Mouse (Mus musculus) embryonic facial prominence, embryonic 15.5 days (tissue): ENCODE data around the gene Ebi3. TPM values are rescaled to one million over a fixed set of nuclear protein-coding genes. Genes with fewer than 3 reads are reported as not detected.
A peak's percentile ranks its signal among the peaks of the same experiment; 100 is the strongest.
"Not testable (repeated sequence)": the region's sequence is repeated elsewhere in the genome, so short reads cannot be mapped to it uniquely, and the experiment has no call there.

Experiments used
- ATAC-seq: fragments of 200-750 bp; cut with Nextera tagmentation; 2 replicates; pipeline ENCODE4 v1.8.0; 2017; ENCODE audit warnings: low read depth, moderate TSS enrichment; ENCODE audit not compliant: insufficient number of reproducible peaks, low FRiP score, low TSS enrichment
- H3K27ac ChIP-seq: fragments of 300-500 bp; sonication (generic); replicated peaks from 2 replicates; pipeline ENCODE4 v1.5.1; 2015; ENCODE audit warnings: mild to moderate bottlenecking, inconsistent platforms
- H3K27me3 ChIP-seq: fragments of 300-500 bp; sonication (generic); 2 replicates; pipeline ENCODE4 v1.6.1; 2015; ENCODE audit warnings: inconsistent platforms
- H3K36me3 ChIP-seq: fragments of 300-500 bp; sonication (generic); 2 replicates; pipeline ENCODE4 v1.6.1; 2015; ENCODE audit warnings: mild to moderate bottlenecking, inconsistent platforms
- H3K4me1 ChIP-seq: fragments of 300-500 bp; sonication (generic); 2 replicates; pipeline ENCODE4 v1.6.1; 2015; ENCODE audit warnings: inconsistent platforms
- H3K4me2 ChIP-seq: fragments of 300-500 bp; sonication (generic); replicated peaks from 2 replicates; pipeline ENCODE4 v1.6.1; 2015; ENCODE audit warnings: mild to moderate bottlenecking, inconsistent platforms
- H3K4me3 ChIP-seq: fragments of 300-500 bp; sonication (generic); replicated peaks from 2 replicates; pipeline ENCODE4 v1.5.1; 2015; ENCODE audit warnings: mild to moderate bottlenecking, inconsistent platforms
- H3K9ac ChIP-seq: fragments of 300-500 bp; sonication (generic); 2 replicates; pipeline ENCODE4 v1.6.1; 2015; ENCODE audit warnings: inconsistent platforms
- H3K9me3 ChIP-seq: fragments of 300-500 bp; sonication (generic); replicated peaks from 2 replicates; pipeline ENCODE4 v1.6.1; 2016; ENCODE audit warnings: inconsistent platforms
- WGBS: fragments of 180-500 bp; shearing (Covaris S2); methylation state at CpG from one replicate; pipeline ENCODE4 v1.1.7; 2015; 5-methylcytosine and 5-hydroxymethylcytosine counted together
- polyA plus RNA-seq: library from polyadenylated mRNA; unstranded; fragments of >200 nt; fragmentation: Nextera tagmentation; extraction: Ambion mirVana; gene quantifications from 2 replicates; pipeline ENCODE4 v1.2.1, GENCODE M21; 2015

Ebi3 gene
- 3.3 and 3.7 TPM in 2 replicates for polyA plus RNA-seq

GRCm38 (mm10) chr17:55952447-55953027 lies at the start of gene Ebi3:
Gene Ebi3, plus strand, starts transcription at chr17:55952640.
- 69% methylated on average over 6 of the region's 6 CpGs for WGBS

GRCm38 (mm10) chr17:55903087-55903486 lies 49.4 kb upstream of the Ebi3 start:
- Histone ChIP-seq H3K36me3 (peaks cover 5% of the 10 kb centered on the region), H3K4me2 (no peak overlapping the region), H3K4me1 (no peaks in the 10 kb centered on the region), H3K9me3 (0 out of 2 replicates have a peak, but pooled peaks cover 5% of the 10 kb centered on the region), H3K27me3 (no peaks in the 10 kb centered on the region), H3K27ac (no peak overlapping the region), H3K4me3 (no peak overlapping the region), H3K9ac (no peak overlapping the region)
- 76% methylated on average over 2 of the region's 2 CpGs for WGBS
- ATAC-seq = no peak

More at GRCm38 (mm10) chr17:55952447-55953027, at the start of gene Ebi3:
- Histone ChIP-seq H3K4me3 (no peak within 1 kb of the TSS), H3K4me2 (no peak within 1 kb of the TSS), H3K9me3 (no peaks in the 10 kb centered on the region), H3K27me3 (peaks cover 14% of the 10 kb centered on the region), H3K4me1 (peaks cover 16% of the 10 kb centered on the region), H3K36me3 (no peaks in the 10 kb centered on the region), H3K9ac (no peak within 1 kb of the TSS), H3K27ac (no peak within 1 kb of the TSS)
- no peak for ATAC-seq

- no peak overlapping the region for H3K4me3 ChIP-seq
- no peak overlapping the region for H3K27ac ChIP-seq
- 96% methylated on average over 1 of the region's 1 CpGs for WGBS
- no peaks in the 10 kb centered on the region for H3K4me1 ChIP-seq
- H3K9me3 ChIP-seq = no peaks in the 10 kb centered on the region
- H3K27me3 ChIP-seq = no peaks in the 10 kb centered on the region
- H3K4me2 ChIP-seq = no peak overlapping the region
- H3K9ac ChIP-seq = no peak overlapping the region
- H3K36me3 ChIP-seq = no peaks in the 10 kb centered on the region; the same call in 1 of the 2 replicates
- no peak for ATAC-seq
Measured at GRCm38 (mm10) chr17:55903687-55904086, 48.8 kb upstream of the Ebi3 start.

GRCm38 (mm10) chr17:55904131-55904530 lies 48.3 kb upstream of the Ebi3 start:
- no peak for ATAC-seq
- H3K4me2 ChIP-seq = no peak overlapping the region
- no peaks in the 10 kb centered on the region for H3K9me3 ChIP-seq
- no peaks in the 10 kb centered on the region for H3K27me3 ChIP-seq
- no peaks in the 10 kb centered on the region for H3K36me3 ChIP-seq
- H3K27ac ChIP-seq = no peak overlapping the region
- H3K4me3 ChIP-seq = no peak overlapping the region
- H3K9ac ChIP-seq = no peak overlapping the region
- 77% methylated on average over 6 of the region's 6 CpGs for WGBS
- no peaks in the 10 kb centered on the region for H3K4me1 ChIP-seq

- Histone ChIP-seq H3K27ac (no peak overlapping the region), H3K4me3 (no peak overlapping the region), H3K9me3 (no peaks in the 10 kb centered on the region), H3K4me2 (no peak overlapping the region), H3K27me3 (no peaks in the 10 kb centered on the region), H3K36me3 (no peaks in the 10 kb centered on the region), H3K4me1 (no peaks in the 10 kb centered on the region), H3K9ac (no peak overlapping the region)
- ATAC-seq = no peak
Measured at GRCm38 (mm10) chr17:55906669-55907068, 45.8 kb upstream of the Ebi3 start.

- Histone ChIP-seq H3K4me1 (peaks cover 3% of the 10 kb centered on the region; the same call in 1 of the 2 replicates), H3K27me3 (no peaks in the 10 kb centered on the region), H3K9me3 (no peaks in the 10 kb centered on the region; the same call in 1 of the 2 replicates), H3K4me3 (peak overlapping the region; percentile 67), H3K4me2 (peak overlapping the region; percentile 79), H3K36me3 (no peaks in the 10 kb centered on the region), H3K27ac (peak overlapping the region; percentile 75), H3K9ac (peak overlapping the region; percentile 64)
- ATAC-seq = peak; percentile 93
- WGBS = under 1% methylated on average over 33 of the region's 33 CpGs
Measured at GRCm38 (mm10) chr17:55931553-55932502, 20.6 kb upstream of the Ebi3 start.

GRCm38 (mm10) chr17:55932635-55933034 lies 19.8 kb upstream of the Ebi3 start:
- 69% methylated on average over 2 of the region's 2 CpGs for whole genome bisulfite sequencing
- no peak for ATAC-seq

GRCm38 (mm10) chr17:55933191-55933590 lies 19.2 kb upstream of the Ebi3 start:
- H3K4me2 ChIP-seq = no peak overlapping the region
- no peak for ATAC-seq

More at GRCm38 (mm10) chr17:55932635-55933034, 19.8 kb upstream of the Ebi3 start:
- Histone ChIP-seq H3K4me1 (peaks cover 3% of the 10 kb centered on the region; the same call in 1 of the 2 replicates), H3K4me2 (peak overlapping the region; percentile 79), H3K9ac (no peak overlapping the region), H3K27ac (no peak overlapping the region), H3K4me3 (peak overlapping the region; percentile 67), H3K9me3 (no peaks in the 10 kb centered on the region; the same call in 1 of the 2 replicates), H3K27me3 (no peaks in the 10 kb centered on the region), H3K36me3 (no peaks in the 10 kb centered on the region)

GRCm38 (mm10) chr17:55944387-55944865 lies 8.0 kb upstream of the Ebi3 start:
- 29% methylated on average over 10 of the region's 10 CpGs for WGBS
- H3K27me3 ChIP-seq, H3K9ac ChIP-seq, H3K4me1 ChIP-seq, H3K9me3 ChIP-seq: not testable (repeated sequence)
- H3K36me3 ChIP-seq = peaks cover 16% of the 10 kb centered on the region; the same call in 1 of the 2 replicates
- H3K4me3 ChIP-seq = peak overlapping the region; percentile 54
- H3K27ac ChIP-seq = peak overlapping the region; percentile 96
- ATAC-seq = peak; percentile 48
- H3K4me2 ChIP-seq = peak overlapping the region; percentile 83

More at GRCm38 (mm10) chr17:55933191-55933590, 19.2 kb upstream of the Ebi3 start:
- H3K27ac ChIP-seq = no peak overlapping the region
- no peaks in the 10 kb centered on the region for H3K36me3 ChIP-seq
- no peak overlapping the region for H3K4me3 ChIP-seq
- no peak overlapping the region for H3K9ac ChIP-seq
- peaks cover 3% of the 10 kb centered on the region; the same call in 1 of the 2 replicates for H3K4me1 ChIP-seq
- H3K9me3 ChIP-seq = peaks cover 3% of the 10 kb centered on the region
- 94% methylated on average over 15 of the region's 15 CpGs for WGBS
- no peaks in the 10 kb centered on the region for H3K27me3 ChIP-seq

GRCm38 (mm10) chr17:55944866-55945682 lies 7.4 kb upstream of the Ebi3 start:
- under 1% methylated on average over 55 of the region's 56 CpGs for WGBS
- H3K4me1 ChIP-seq, H3K9me3 ChIP-seq, H3K27me3 ChIP-seq: not testable (repeated sequence)
- peak overlapping the region; percentile 54 for H3K4me3 ChIP-seq
- H3K4me2 ChIP-seq = peak overlapping the region; percentile 83
- peak; percentile 94 for ATAC-seq
- peaks cover 10% of the 10 kb centered on the region; the same call in 1 of the 2 replicates for H3K36me3 ChIP-seq
- H3K27ac ChIP-seq = peak overlapping the region; percentile 96
- H3K9ac ChIP-seq = peak overlapping the region; percentile 53
